Mouse (Mus musculus) forebrain, embryonic 13.5 days (tissue): ENCODE results near the gene Tenm2. TPM values are rescaled to one million over a fixed set of nuclear protein-coding genes. Genes with fewer than 3 reads are reported as not detected.

Experiments used
- ATAC-seq: fragments of 200-750 bp; cut with Nextera tagmentation; 2 replicates; pipeline ENCODE4 v1.8.0; 2017
- H3K27ac ChIP-seq: fragments of 300-500 bp; sonication (generic); 2 replicates; pipeline ENCODE4 v1.5.1; 2015; ENCODE audit warnings: inconsistent platforms, mild to moderate bottlenecking, moderate library complexity
- H3K27me3 ChIP-seq: fragments of 300-500 bp; sonication (generic); 2 replicates; pipeline ENCODE4 v1.6.1; 2015; ENCODE audit warnings: mild to moderate bottlenecking, inconsistent platforms
- H3K36me3 ChIP-seq: fragments of 300-500 bp; sonication (generic); 2 replicates; pipeline ENCODE4 v1.6.1; 2015; ENCODE audit warnings: mild to moderate bottlenecking, inconsistent platforms; ENCODE audit not compliant: poor library complexity, severe bottlenecking
- H3K4me1 ChIP-seq: fragments of 300-500 bp; sonication (generic); 2 replicates; pipeline ENCODE4 v1.6.1; 2015; ENCODE audit warnings: inconsistent platforms
- H3K4me2 ChIP-seq: fragments of 300-500 bp; sonication (generic); 2 replicates; pipeline ENCODE4 v1.6.1; 2015; ENCODE audit warnings: inconsistent platforms, mild to moderate bottlenecking, moderate library complexity
- H3K4me3 ChIP-seq: fragments of 300-500 bp; sonication (generic); 2 replicates; pipeline ENCODE4 v1.5.1; 2015; ENCODE audit warnings: mild to moderate bottlenecking, inconsistent platforms
- H3K9ac ChIP-seq: fragments of 300-500 bp; sonication (generic); 2 replicates; pipeline ENCODE4 v1.6.1; 2015; ENCODE audit warnings: mild to moderate bottlenecking, inconsistent platforms
- H3K9me3 ChIP-seq: fragments of 300-500 bp; sonication (generic); replicated peaks from 2 replicates; pipeline ENCODE4 v1.6.1; 2016; ENCODE audit warnings: inconsistent platforms
- WGBS: fragments of 180-500 bp; shearing (Covaris S2); methylation state at CpG from one replicate; pipeline ENCODE4 v1.1.7; 2015; 5-methylcytosine and 5-hydroxymethylcytosine counted together
- polyA plus RNA-seq: library from polyadenylated mRNA; unstranded; fragments of >200 nt; fragmentation: Nextera tagmentation; extraction: Ambion mirVana; gene quantifications from 2 replicates; pipeline ENCODE4 v1.2.1, GENCODE M21; 2015

The Tenm2 gene
- polyA plus RNA-seq, 1 experiment from 2014 or later: 18.2 TPM

GRCm38 (mm10) chr11:36120591-36121409 is 1115.0 kb downstream of the Tenm2 start:
- Histone ChIP-seq H3K4me2 (peak overlapping the region; percentile 31), H3K27ac (peak overlapping the region; percentile 20), H3K27me3 (no peaks in the 10 kb centered on the region), H3K9me3 (no peaks in the 10 kb centered on the region), H3K4me1 (peaks cover 36% of the 10 kb centered on the region), H3K36me3 (no peaks in the 10 kb centered on the region), H3K4me3 (no peak overlapping the region), H3K9ac (no peak overlapping the region)
- WGBS: 4% methylated on average over 7 of the region's 7 CpGs
- ATAC-seq: peak; percentile 75

- WGBS: 89% methylated on average over 12 of the region's 12 CpGs
Observed at GRCm38 (mm10) chr11:36113326-36113725, 1122.4 kb downstream of the Tenm2 start.

GRCm38 (mm10) chr11:36108970-36109731 is 1126.6 kb downstream of the Tenm2 start:
- Histone ChIP-seq H3K4me1 (peaks cover 40% of the 10 kb centered on the region), H3K27ac (peak overlapping the region; percentile 52; the same call in 1 of the 2 replicates), H3K9ac (no peak overlapping the region), H3K4me2 (no peak overlapping the region; the same call in 1 of the 2 replicates), H3K27me3 (peaks cover 19% of the 10 kb centered on the region; the same call in 1 of the 2 replicates), H3K9me3 (no peaks in the 10 kb centered on the region), H3K36me3 (no peaks in the 10 kb centered on the region), H3K4me3 (no peak overlapping the region)
- WGBS: 12% methylated on average over 12 of the region's 12 CpGs
- ATAC-seq: peak; percentile 77

More at GRCm38 (mm10) chr11:36113326-36113725, 1122.4 kb downstream of the Tenm2 start:
- Histone ChIP-seq H3K27ac (no peak overlapping the region), H3K9ac (no peak overlapping the region), H3K36me3 (no peaks in the 10 kb centered on the region), H3K4me1 (peaks cover 25% of the 10 kb centered on the region), H3K27me3 (peaks cover 19% of the 10 kb centered on the region; the same call in 1 of the 2 replicates), H3K9me3 (no peaks in the 10 kb centered on the region), H3K4me2 (no peak overlapping the region), H3K4me3 (no peak overlapping the region)
- no peak for ATAC-seq

- Histone ChIP-seq H3K9ac (no peak overlapping the region), H3K9me3 (no peaks in the 10 kb centered on the region), H3K4me3 (no peak overlapping the region), H3K27ac (no peak overlapping the region), H3K36me3 (no peaks in the 10 kb centered on the region), H3K4me2 (no peak overlapping the region), H3K27me3 (0 out of 2 replicates have a peak, but pooled peaks cover 11% of the 10 kb centered on the region), H3K4me1 (peaks cover 48% of the 10 kb centered on the region)
- WGBS: 54% methylated on average over 6 of the region's 6 CpGs
- no peak for ATAC-seq
Observed at GRCm38 (mm10) chr11:36107840-36108239, 1127.9 kb downstream of the Tenm2 start.

GRCm38 (mm10) chr11:36106639-36107038 is 1129.1 kb downstream of the Tenm2 start:
- Histone ChIP-seq H3K4me2 (peak overlapping the region; percentile 15; the same call in 1 of the 2 replicates), H3K27ac (peak overlapping the region; percentile 70), H3K27me3 (peaks cover 4% of the 10 kb centered on the region; the same call in 1 of the 2 replicates), H3K4me3 (no peak overlapping the region), H3K4me1 (peaks cover 48% of the 10 kb centered on the region), H3K9ac (no peak overlapping the region), H3K36me3 (no peaks in the 10 kb centered on the region), H3K9me3 (no peaks in the 10 kb centered on the region)
- 19% methylated on average over 10 of the region's 10 CpGs for WGBS
- peak; percentile 76 for ATAC-seq

- Histone ChIP-seq H3K36me3 (no peaks in the 10 kb centered on the region), H3K27me3 (peaks cover 8% of the 10 kb centered on the region; the same call in 1 of the 2 replicates), H3K4me2 (no peak overlapping the region), H3K9me3 (no peaks in the 10 kb centered on the region), H3K4me3 (no peak overlapping the region), H3K27ac (no peak overlapping the region), H3K9ac (no peak overlapping the region), H3K4me1 (peaks cover 34% of the 10 kb centered on the region)
- 16% methylated on average over 6 of the region's 6 CpGs for WGBS
- no peak for ATAC-seq
Observed at GRCm38 (mm10) chr11:36103556-36103955, 1132.2 kb downstream of the Tenm2 start.

- WGBS: 72% methylated on average over 14 of the region's 14 CpGs
- Histone ChIP-seq H3K36me3 (no peaks in the 10 kb centered on the region), H3K4me1 (peaks cover 11% of the 10 kb centered on the region), H3K4me3 (no peak overlapping the region), H3K27me3 (0 out of 2 replicates have a peak, but pooled peaks cover 3% of the 10 kb centered on the region), H3K9ac (no peak overlapping the region), H3K9me3 (no peaks in the 10 kb centered on the region), H3K27ac (no peak overlapping the region), H3K4me2 (no peak overlapping the region)
- ATAC-seq: peak; percentile 73
Observed at GRCm38 (mm10) chr11:36096219-36096618, 1139.5 kb downstream of the Tenm2 start.

- H3K4me2 ChIP-seq: no peak overlapping the region
- H3K4me1 ChIP-seq: no peaks in the 10 kb centered on the region
- no peaks in the 10 kb centered on the region for H3K27me3 ChIP-seq
- H3K4me3 ChIP-seq: no peak overlapping the region
- H3K36me3 ChIP-seq: no peaks in the 10 kb centered on the region
- no peak for ATAC-seq
- H3K27ac ChIP-seq: no peak overlapping the region
- H3K9ac ChIP-seq: no peak overlapping the region
- 7% methylated on average over 3 of the region's 3 CpGs for WGBS
- H3K9me3 ChIP-seq: no peaks in the 10 kb centered on the region
Observed at GRCm38 (mm10) chr11:36090210-36090609, 1145.6 kb downstream of the Tenm2 start.

GRCm38 (mm10) chr11:36081399-36082053 is 1154.2 kb downstream of the Tenm2 start:
- no peaks in the 10 kb centered on the region for H3K36me3 ChIP-seq
- H3K27me3 ChIP-seq: 0 out of 2 replicates have a peak, but pooled peaks cover 5% of the 10 kb centered on the region
- H3K4me3 ChIP-seq: no peak overlapping the region
- 0 out of 2 replicates have a peak, but pooled peaks have one; percentile 17 for ATAC-seq
- 49% methylated on average over 10 of the region's 10 CpGs for WGBS
- no peak overlapping the region for H3K27ac ChIP-seq
- H3K4me2 ChIP-seq: no peak overlapping the region
- peaks cover 32% of the 10 kb centered on the region for H3K4me1 ChIP-seq
- no peak overlapping the region for H3K9ac ChIP-seq
- no peaks in the 10 kb centered on the region for H3K9me3 ChIP-seq

GRCm38 (mm10) chr11:36080766-36081165 is 1155.0 kb downstream of the Tenm2 start:
- no peaks in the 10 kb centered on the region for H3K9me3 ChIP-seq
- ATAC-seq: no peak; the same call in 1 of the 2 replicates
- H3K4me3 ChIP-seq: no peak overlapping the region
- no peaks in the 10 kb centered on the region for H3K36me3 ChIP-seq
- no peak overlapping the region for H3K4me2 ChIP-seq
- H3K9ac ChIP-seq: no peak overlapping the region
- 0 out of 2 replicates have a peak, but pooled peaks cover 5% of the 10 kb centered on the region for H3K27me3 ChIP-seq
- H3K27ac ChIP-seq: no peak overlapping the region
- 63% methylated on average over 11 of the region's 11 CpGs for WGBS
- peaks cover 32% of the 10 kb centered on the region for H3K4me1 ChIP-seq

GRCm38 (mm10) chr11:36078391-36078790 is 1157.4 kb downstream of the Tenm2 start:
- no peak overlapping the region for H3K4me2 ChIP-seq
- WGBS: 83% methylated on average over 7 of the region's 7 CpGs
- no peak for ATAC-seq

More at GRCm38 (mm10) chr11:36078391-36078790, 1157.4 kb downstream of the Tenm2 start:
- Histone ChIP-seq H3K9me3 (no peaks in the 10 kb centered on the region), H3K27ac (no peak overlapping the region), H3K27me3 (0 out of 2 replicates have a peak, but pooled peaks cover 5% of the 10 kb centered on the region), H3K4me3 (no peak overlapping the region), H3K9ac (no peak overlapping the region), H3K4me1 (peaks cover 51% of the 10 kb centered on the region), H3K36me3 (no peaks in the 10 kb centered on the region)
